Mouse (Mus musculus) right cerebral cortex, postnatal 4 days (tissue): ENCODE data around the gene Nol6.

Experiments used
- DNase-seq: peaks from one replicate; pipeline ENCODE4 v3.0.0-alpha.2; 2022

Gene Nol6

DNA sequence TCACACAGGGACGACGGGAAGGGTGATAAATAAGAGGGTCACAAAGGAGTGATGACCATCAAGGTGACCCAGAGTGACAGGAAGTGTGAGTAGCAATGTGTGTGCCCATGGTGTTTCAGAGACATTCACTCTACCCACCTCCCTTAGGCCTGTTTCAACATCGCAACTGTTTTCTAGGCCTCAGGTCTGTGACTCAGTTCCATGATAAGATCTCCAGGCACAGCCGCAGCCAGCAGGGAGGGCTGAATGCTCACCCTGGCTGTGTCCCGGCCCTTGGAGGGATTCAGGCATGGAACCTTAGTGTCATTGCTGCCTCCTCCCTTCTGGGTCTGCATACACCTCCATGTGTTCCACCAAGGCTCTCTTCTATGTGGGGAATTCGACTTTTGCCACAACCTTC is 45.5 kb downstream of the Nol6 start:
- no peak for DNase-seq

DNA sequence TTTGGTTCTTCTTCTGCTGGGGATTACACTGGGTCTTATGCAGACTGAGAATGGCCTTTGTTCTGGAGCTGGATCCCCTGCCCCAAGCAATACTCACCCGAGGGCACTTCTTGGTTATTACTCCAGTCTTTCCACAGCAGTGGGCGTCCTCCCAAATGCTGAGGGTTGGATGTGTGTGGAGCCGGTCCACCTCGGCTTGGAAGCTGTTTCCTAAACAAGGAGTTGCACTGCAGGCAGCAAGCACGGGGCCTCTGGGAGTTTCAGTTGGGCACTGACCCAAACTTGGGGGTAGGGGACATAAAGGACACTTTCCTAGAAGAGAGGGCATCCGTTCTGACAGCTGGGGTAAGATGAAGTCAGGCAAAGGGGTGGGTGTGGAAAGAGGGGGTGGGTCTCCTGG is 49.8 kb downstream of the Nol6 start:
- no peak for DNase-seq

DNA sequence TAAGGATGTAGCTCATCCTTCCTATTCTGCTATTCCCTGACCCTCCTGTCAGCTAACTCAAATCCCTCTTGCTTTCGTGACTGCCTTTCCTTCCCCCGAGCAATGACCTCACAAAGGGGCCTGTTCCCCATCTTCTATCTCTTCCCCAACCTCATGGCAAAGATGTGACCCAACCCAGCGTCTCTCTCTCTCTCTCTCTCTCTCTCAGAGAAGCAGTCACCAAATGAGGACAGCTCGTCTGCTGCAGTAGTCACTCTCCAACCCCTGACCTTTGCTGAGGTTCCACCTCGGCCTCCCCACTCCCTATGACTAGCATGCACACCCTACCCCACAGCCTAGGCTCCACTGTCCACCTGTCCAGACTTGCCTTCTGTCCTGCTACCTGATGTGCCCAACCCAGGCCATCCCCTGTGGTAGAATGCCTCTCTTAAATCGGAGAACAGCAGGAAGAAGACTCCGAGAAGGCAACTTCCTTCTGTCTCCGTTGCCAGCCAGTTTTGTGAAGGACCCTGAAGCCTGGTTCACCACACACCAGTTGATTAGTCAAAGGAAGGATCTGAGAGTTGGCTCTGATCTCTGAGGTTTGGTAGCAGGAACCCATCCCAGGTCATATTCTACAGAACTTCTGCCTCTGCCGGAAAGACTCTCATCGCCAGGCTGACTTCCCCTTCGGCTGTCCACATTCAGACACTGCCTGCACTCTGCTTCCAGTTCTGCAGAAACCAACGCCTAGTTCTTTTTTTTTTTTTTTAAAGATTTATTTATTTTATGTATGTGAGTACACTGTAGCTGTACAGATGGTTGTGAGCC is 51.0 kb downstream of the Nol6 start:
- DNase-seq, result no peak

DNA sequence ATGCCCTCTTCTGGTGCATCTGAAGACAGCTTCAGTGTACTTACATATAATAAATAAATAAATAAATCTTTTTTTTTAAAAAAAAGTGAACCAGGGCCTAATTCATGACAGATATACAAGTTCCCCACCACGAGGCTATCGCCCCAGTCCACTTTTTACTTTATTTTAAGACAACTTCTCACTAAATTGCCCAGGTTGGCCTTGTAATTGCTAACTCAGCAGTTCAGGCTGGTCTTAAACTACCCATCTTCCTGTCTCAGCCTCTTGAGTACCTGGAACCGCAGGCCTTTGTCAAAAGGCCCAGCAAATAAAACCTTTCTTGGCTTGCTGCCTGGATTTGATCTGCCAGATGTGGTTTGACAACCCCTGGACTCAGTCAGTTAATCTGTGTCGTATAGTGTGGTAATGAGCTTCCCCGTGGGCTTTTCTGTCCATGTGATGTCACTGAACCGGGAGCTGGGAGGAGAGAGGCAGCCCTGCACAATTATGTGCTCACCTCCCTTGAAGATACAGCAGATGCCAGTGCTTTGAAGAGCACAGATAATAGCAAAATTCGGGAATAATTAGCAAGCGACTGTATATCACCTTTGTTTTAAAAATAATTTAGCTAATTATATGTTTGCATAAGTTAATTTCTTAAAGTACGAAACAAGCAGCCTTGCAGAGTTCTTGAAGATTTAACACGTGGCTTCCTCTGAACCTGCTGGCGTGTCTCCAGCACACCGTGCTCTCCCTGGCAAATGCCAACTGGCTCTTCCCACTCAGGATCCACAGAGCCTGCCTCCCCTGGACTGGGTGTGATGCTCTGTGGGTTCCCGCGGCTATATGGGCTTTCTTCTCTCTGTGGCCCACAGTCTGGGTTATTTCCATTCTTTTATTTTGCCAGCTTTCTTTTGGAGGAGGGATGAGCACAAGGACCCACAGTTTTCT is 52.5 kb downstream of the Nol6 start:
- no peak for DNase-seq

DNA sequence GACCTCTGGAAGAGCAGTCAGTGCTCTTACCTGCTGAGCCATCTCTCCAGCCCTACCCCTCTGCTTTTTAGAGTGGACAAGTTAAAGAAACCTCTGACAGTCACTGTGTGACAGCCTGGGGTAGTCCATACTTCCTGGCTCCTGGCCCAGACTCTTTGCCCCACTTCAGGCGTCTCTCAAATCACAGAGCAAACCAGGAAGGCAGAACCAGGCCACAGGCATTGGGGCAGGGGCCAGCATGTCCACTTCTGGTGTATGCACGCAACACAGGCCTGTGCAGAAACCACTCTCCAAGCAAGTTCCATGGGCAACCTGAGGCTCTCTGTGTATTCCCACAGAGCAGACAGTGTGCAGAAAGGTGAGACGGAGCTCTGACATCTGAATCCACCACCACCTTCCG is 59.1 kb downstream of the Nol6 start:
- DNase-seq, result no peak
